Mouse (Mus musculus): ENCODE measurements around the gene Atrnl1.

The Atrnl1 gene

DNA sequence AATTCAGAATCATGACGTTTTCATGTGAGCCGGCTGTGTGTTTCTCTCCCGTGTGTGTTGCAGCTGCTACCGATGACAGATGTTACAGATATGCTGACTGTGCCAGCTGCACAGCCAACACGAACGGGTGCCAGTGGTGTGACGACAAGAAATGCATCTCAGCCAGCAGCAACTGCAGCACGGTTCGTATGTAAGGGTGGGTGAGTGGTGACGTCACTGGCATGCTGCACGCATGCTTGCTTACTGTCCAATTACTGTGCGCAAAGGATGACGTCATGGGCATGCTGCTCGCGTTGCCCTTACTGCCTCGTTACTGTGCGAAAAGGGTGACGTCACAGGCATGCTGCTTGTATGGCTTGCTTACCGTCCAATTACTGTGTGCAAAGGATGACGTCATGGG is 75.8 kb downstream of the Atrnl1 start:
- DNase-seq (ENCODE audit: low read depth, low spot score) = peak; percentile 68

DNA sequence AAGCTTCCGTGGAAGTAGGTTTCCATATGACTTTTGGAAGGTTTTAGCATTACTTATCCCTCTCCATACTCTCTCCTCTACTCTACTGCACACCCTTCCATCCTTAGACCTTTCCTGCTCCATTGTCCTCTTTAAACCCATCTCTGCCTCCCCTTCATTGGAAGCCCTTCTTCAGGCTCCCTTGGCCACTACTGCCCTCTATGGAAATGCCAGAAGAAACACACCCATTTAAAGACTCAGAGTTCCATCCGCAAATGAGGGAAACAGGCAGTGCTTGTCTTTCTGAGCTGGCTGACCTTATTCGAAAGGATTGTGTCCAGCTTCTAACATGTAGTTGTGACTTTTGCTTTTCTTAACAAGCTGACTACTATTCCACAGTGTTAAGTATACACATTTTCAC is 81.7 kb downstream of the Atrnl1 start:
- peak; percentile 28 for DNase-seq (ENCODE audit: low read depth, low spot score)

DNA sequence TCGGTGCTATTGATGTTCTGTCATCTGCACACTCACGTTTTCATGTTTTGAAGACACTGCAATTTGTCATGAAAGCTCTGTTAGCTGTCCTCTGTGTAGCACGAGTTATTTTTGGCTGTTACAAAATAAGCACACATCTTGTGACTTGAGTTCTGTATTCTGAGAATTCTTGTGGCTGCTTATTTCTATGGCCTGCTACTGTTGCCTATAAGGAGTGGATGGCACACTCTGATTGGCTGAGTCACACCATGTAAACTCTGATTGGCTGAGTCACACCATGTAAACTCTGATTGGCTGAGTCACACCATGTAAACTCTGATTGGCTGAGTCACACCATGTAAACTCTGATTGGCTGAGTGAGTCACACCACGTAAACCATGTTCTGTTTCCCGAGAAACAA is 85.9 kb downstream of the Atrnl1 start:
- DNase-seq (ENCODE audit: low read depth, low spot score) = peak; percentile 21

DNA sequence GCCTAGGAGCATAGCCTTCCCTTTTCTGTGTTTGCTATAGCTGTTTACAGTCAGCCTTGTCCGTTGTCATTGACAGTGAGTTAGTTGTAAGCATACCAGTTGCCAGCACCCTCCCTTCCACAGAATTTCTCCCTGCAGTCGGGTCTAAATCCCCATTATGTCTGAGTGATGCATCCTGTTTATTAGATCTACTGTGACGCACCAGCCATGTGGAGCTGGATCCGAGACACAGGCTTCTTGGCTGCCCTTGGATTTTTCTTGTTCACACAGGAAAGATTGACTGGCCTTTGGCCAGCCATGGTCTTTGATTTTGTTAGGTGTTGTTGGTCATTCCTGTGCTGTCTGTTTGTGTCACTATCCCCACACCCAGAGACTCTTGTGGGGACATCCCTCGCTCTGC is 102.3 kb downstream of the Atrnl1 start:
- no peak for DNase-seq (ENCODE audit: low read depth, low spot score)

DNA sequence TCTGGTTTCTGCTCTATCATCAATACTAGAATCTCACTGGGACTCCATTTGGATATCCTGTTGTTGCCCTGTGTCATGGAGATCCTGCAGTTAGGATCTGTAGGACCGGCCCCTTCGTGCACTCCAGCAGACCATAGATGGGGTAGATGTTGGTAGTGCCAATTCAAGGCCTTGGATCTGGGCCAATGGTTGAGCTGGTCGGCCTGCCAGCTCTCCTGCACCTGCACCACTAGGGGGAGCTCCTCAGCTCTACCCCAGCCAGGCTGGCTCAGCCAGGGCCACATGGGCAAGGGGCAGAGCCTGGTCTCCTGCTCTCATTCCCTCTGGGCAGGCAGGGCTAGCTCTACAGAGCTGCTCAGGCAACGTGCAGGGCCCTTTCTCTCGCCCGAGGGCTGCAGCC is 114.1 kb downstream of the Atrnl1 start:
- peak; percentile 62 for DNase-seq (ENCODE audit: low read depth, low spot score)

DNA sequence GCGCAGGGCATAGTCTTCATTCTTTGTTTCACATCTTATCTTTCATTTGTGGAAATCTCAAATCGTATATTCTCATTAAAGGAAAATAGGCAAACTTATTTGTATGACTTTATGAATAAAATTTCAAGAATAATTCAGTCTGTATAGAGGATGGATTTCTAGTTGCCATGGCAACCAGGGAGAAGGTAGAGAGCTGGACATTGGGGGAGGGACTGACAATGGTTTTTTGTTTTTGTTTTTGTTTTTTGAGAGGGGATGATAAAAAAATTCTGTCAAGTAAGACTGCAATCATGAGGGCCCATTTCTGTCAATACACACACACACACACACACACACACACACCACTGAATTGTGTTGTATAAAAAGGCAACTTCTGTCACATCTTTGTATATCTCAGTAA is 114.5 kb downstream of the Atrnl1 start:
- no peak for DNase-seq (ENCODE audit: low read depth, low spot score)

DNA sequence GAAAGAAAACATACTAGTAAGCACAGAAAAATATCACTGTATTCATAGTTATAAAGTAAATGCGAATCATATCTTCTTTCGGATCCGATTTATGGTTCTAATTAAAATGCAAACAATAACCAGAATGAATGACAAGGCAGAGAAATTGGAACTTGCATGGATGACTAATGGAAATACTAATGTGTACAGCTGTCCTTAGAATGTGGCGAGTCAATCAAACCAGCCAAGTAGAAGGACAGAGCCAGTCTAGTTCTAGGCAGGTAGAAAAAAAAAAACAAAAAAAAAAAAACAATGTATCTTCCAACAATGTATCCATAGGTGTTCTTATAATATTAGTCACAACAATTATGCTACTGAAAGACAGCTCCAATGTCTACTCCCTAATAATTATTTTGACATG is 116.2 kb downstream of the Atrnl1 start:
- DNase-seq (ENCODE audit: low read depth, low spot score) = no peak

DNA sequence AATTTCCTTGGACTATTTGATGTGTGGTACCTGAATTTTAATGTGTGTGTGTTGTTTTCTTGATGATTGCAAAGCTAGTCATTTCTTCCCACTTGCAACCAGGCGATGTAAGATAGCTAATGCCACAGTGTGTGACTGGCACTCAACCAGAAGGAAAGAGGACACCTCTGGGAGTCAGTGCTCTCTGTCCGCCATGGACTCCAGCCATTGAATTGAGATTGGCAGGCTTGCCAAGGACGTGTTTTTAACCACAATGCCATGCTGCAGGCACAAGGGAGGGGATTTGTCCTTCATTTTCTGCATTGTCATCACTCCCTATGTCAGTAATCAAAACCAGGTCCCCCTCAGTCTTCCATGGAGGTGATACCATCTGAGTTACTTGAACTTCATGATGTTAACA is 126.6 kb downstream of the Atrnl1 start:
- DNase-seq (ENCODE audit: low read depth, low spot score) = no peak

DNA sequence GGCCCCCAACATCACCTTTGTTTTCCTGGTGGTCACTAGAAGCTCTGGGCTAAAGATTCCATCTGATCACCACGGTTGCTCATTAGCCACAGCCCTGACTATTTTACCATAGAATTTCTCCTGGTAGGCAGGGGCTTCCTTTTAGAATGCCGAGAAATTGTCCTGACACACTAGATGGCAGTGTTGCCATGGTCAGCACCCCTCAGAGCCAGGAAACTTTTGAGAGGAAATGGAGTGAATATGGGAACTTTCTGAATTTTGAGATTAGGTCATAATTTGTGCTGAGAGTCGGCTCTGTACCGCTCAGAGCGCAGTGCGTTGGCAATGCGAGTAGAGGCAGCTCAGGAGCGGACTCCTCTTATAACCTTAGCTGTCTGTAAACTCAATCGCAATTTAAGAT is 134.7 kb downstream of the Atrnl1 start:
- DNase-seq (ENCODE audit: low read depth, low spot score) = peak; percentile 8

DNA sequence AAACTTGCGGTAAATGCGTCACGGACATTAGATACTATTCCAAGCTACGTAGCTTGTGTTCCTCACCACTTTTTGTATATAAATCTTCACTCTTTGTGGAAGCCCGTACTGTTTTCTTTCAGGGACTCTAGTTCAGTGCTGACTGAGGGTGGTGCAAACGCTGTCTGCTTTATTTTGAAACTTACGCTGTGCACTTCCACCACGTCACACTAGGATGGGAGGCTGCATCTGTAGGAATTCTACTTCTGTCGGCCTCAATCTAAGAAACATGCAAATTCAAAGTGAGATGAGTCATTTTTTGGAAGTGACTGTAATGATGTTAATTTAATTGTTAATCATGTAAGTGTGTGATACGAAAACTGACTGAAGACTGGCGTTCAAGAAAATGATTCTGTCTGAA is 135.7 kb downstream of the Atrnl1 start:
- DNase-seq (ENCODE audit: low read depth, low spot score) = no peak

DNA sequence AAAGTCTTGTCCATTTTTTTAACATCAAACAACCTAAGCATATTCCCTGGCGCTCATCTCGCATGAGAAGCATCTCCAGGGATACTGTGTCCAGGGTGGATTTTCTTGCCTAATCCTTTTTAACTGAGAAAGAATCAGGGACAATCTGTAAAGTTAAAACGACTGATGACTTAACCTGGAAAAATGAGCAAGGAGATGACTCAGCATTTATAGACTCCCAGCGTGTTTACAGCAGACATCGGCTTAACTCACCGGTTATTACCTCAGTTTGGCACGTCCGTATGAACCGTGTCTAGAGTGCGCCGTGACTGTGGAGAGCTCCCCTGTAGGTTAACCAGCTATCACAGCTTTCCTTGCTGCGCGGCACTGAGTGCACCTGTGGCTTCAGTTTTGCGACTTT is 141.4 kb downstream of the Atrnl1 start:
- DNase-seq (ENCODE audit: low read depth, low spot score) = peak; percentile 31

DNA sequence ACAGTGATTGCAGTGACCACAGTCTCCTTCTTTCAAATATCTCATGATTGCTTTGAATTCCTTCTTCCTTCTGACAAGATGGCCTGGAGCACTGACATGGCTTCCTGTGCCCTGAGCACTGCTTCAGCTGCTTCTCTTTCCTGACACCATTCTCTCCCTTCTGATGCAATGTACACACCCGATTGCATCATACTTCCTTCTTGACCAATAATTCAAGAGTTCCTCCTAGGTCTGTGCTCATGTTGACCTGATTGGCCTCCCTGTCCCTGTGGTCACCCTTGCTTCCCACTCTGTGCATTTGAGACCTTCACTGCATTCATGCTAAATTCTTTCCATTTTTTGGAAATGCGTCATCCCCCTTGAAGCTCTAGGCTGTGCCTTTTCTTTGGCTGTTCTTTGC is 151.7 kb downstream of the Atrnl1 start:
- no peak for DNase-seq (ENCODE audit: low read depth, low spot score)

DNA sequence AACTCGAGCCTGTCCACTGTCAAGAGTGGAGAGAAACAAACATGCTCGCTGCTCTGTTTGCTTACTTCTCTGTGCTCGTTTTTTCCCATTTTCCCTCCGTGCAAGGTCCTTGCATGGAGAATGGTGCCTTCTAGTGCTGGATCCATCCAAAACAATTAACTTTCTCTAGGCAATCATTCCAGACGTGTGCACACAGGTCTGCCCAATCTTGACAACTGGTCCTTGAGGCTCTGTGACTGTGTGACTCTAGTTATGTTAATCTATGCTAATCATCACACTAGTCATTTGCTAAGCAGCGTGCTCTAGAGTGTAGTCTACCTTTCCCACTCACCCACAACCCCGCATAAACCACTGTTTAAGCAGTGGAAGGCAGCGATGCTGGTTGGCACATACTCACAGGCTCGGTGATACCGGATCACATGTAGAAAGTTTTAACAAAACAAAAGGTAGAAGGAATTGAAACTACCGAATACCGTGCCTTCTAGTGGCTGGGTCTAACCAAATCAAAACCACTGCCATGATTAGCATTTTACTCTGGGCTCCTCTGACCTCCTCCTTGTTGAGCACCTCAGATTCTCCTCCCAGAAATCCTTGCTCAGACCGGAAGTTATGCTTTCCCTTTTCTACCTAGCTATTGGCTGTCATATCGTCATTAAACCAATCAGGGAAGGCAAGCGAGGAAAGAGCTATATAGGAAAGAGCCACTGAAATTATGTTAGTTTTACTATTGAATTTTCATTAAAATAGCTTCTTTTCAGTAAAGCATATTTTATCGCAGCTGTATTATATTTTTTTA is 153.9 kb downstream of the Atrnl1 start:
- peak; percentile 62 for DNase-seq (ENCODE audit: low read depth, low spot score)

DNA sequence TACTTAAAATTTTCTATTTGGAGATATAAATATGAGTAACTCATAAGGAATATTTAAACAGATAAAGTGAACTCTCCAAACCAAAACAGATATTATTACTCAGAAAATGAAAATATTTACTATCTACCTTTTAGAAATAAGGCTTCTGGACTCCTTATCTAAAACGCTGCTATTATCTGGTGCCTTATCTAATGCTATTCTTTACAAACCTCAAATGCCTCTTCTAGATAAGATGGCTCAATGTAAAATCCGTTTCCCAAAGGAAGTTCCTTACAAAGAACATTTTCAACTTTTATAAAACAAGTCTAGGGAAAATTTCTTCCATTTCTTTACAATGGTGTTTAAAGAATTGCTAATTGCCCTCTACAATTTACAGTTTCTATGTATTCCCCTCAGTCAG is 156.2 kb downstream of the Atrnl1 start:
- DNase-seq (ENCODE audit: low read depth, low spot score) = no peak

DNA sequence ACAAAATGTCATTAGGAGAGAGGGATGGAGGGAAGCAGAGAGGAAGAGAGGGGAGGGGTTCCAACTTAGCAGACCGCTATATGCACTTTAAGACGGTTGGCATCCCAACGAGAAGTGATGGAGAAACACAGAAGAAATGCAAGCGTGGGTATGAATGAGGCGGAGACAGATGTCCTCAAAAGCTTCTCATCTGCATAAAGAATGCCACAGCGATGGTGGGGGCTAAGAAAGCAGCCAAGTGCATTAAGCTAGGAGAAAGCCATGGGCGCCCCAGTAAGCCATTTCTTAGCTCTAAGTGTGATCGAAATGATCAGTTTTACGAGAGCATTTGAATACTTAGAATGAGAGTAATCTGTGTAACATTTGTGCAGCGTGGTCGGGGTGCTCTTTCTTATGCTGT is 157.8 kb downstream of the Atrnl1 start:
- no peak for DNase-seq (ENCODE audit: low read depth, low spot score)

DNA sequence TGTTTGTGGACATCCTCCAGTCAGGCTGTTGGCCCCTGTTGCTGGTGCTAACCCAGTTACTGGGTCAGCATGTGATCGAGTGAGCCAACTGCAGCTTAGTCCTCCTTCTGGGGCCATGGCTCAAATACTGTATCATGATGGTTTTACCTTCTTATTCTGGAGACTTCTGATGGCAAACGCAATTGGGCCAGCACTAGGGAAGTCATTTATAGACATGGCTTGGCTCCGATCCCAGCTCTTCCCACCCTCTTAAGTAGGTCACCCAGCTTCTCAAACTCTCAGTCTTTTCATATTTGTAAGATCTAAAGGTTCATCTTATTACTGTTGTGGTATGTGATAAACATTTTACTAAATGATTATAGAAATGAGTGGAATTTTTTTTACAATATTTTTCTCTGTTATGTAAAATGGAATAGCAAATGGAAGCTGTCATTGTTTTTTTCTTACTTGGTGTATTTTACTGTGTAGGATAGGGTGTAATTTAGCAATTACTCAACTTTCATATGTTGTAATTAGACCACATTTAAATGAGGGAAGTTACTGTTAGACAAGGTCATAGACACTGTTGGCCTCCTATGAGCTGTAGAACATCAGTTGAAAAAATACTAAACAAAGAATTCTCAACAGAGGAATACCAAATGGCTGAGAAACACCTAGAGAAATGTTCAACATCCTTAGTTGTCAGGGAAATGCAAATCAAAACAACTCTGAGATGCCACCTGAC is 171.7 kb downstream of the Atrnl1 start:
- no peak for DNase-seq (ENCODE audit: low read depth, low spot score)

DNA sequence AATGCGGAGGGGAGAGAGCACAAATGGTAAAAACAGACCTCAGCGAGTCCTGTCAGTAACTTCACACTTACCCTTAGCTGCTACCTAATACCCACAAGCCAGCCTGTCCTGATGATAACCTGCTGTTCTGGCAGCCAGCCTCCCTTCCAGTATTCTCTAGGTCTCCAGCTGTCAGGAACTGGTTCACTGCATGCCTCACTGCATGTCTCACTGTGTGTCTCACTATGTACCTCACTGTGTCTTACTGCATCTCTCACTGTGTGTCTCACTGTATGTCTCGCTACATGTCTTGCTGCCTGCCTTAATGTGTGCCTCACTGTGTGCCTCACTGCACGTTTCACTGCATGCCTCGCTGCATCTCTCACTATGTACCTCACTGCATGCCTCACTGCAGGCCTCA is 175.9 kb downstream of the Atrnl1 start:
- DNase-seq (ENCODE audit: low read depth, low spot score) = no peak

DNA sequence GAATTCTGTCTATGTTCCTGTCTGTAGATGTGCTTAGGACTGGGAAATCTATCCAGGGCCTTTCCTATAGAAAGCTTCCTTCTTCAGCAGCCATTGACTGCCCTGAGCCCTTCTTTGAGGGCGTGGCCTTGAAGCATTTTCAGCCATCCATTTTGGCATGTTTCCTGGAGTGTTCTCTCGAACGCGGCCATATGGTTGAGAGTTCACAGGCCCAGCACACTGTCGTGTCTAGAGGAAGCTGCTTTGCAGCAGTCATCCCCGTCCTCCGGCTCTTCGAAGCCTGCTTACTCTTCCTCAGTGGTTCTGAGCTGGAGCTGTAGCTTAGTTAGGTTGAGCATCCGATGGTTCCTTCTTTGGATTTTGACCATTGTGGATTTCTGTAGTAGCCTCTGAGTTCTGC is 191.4 kb downstream of the Atrnl1 start:
- no peak for DNase-seq (ENCODE audit: low read depth, low spot score)

DNA sequence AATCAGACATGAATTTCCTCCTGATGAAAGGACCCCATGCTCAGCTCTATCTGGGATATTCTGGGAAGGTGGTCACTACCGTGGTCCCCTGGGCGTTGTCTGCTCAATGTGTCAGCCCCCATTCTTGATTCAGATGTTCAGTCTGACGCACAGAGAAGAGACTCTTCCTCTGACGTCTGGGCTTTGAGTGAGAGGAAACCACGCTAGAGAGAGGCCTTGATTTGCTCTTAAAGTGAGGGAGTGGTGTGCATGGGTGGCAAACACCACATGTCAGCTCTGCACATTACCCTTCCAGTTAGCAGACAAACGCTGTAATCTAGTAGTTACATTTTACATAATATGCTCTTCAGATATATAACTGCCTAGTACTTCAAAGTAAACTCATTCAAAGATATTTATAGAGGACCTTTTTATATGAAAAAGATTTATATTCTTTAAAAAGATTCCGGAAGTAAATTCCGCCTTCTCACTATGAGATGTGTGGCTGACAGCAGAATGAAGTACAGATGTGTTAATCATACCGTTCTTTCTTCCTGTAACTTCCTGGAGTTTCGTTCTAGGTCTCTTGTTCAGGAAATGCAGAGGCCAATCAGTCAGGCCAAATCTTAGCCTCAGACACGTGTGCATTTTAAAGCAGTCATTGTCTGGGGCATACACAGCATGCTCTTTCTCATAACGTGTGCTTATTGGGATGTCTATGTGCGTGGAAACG is 192.1 kb downstream of the Atrnl1 start:
- DNase-seq (ENCODE audit: low read depth, low spot score) = no peak

DNA sequence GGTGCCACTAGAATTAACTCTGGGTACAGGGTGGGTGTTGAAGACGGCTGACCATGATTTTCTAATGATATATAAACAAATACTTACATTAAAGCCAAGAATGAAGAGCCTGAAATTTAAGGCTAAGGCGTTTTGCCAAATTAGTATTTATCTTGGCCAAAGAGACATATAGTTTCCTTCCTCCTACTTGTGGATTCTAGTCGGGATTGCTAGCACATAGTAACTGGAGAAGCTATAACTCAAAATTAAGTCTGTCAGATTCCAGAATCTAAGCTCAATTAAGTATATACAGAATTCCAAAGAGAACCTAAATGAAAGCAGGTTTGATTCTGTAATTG is 192.6 kb downstream of the Atrnl1 start:
- DNase-seq (ENCODE audit: low read depth, low spot score) = no peak

DNA sequence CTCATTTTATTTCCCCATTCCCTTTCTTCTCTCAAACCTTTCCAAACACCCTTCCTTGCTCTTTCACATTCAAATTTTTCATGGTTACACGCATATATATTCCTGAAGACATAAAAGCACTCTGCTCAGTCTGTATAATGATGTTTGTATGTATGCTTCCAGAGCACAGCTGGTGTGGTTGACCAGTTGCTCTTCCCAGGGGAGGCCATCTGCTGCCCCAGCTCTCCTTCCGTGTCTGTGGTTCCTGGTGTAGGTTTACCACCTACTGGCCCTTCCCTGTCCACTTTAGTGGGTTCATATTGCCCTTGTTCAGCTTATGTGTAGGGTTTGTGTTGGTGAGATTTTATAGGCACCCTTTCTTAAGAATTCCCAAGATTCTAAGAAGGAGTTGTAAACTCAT is 197.5 kb downstream of the Atrnl1 start:
- no peak for DNase-seq (ENCODE audit: low read depth, low spot score)

DNA sequence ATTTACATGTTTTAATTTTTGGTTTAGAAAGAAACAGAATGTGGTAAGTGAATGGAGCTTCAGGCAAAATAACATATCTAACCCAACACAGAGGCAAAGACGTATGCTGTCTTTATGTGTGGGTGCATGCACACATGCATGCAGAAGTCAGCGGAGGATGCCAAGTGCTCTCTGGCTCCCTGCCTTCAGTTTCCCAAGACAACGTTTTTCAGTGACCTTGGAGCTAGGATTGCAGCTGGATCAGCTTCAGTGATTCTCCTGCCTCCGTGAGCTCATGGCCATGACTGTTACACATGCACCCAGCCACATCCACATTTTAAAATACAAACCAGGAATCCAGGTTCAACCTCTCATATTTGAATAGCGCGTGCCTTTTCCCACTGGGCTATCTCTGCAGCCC is 203.5 kb downstream of the Atrnl1 start:
- DNase-seq (ENCODE audit: low read depth, low spot score) = no peak

All from R1 (cell line).